Mouse (Mus musculus): ENCODE measurements around the gene Setd5. TPM values are rescaled to one million over a fixed set of nuclear protein-coding genes. Genes with fewer than 3 reads are reported as not detected.

Setd5 gene
- total and polyA plus RNA-seq, 2 experiments from 2014 or later = 50.0 to 94.4 TPM

GRCm38 (mm10) chr6:113168316-113168975, 91.3 kb downstream of the Setd5 start:
- no peak overlapping the region for H3K4me2 ChIP-seq (ENCODE audit: low read depth, low read length)
- H3K4me3 ChIP-seq (ENCODE audit: low read length) = no peak overlapping the region
- no peaks in the 10 kb centered on the region for H3K27me3 ChIP-seq (ENCODE audit: insufficient read depth, low read length)
- no peak overlapping the region for H3K9ac ChIP-seq (replicated peaks; ENCODE audit: low read length)
- no peak for TF ChIP-seq CTCF (IDR thresholded peaks at IDR 0.05; ENCODE audit: low read depth)
- H3K9me3 ChIP-seq (ENCODE audit: low read length) = no peaks in the 10 kb centered on the region
- H3K27ac ChIP-seq = no peak overlapping the region
- no peaks in the 10 kb centered on the region for H3K4me1 ChIP-seq (ENCODE audit: insufficient read depth, low read length)
- ATAC-seq = no peak
- peaks cover 9% of the 10 kb centered on the region; the same call in 1 of the 2 replicates for H3K36me3 ChIP-seq (ENCODE audit: insufficient read depth, low read length)
- WGBS = 83% methylated on average over 7 of the region's 7 CpGs
- DNase-seq (ENCODE audit: low spot score) = no peak

GRCm38 (mm10) chr6:113169852-113170251, 92.7 kb downstream of the Setd5 start:
- DNase-seq (ENCODE audit: low spot score) = no peak
- WGBS = 62% methylated on average over 3 of the region's 3 CpGs
- no peaks in the 10 kb centered on the region for H3K4me1 ChIP-seq (ENCODE audit: insufficient read depth, low read length)
- no peak overlapping the region for H3K27ac ChIP-seq
- no peaks in the 10 kb centered on the region for H3K9me3 ChIP-seq (ENCODE audit: low read length)
- TF ChIP-seq CTCF (IDR thresholded peaks at IDR 0.05; ENCODE audit: low read depth) = no peak
- H3K36me3 ChIP-seq (ENCODE audit: insufficient read depth, low read length) = peaks cover 9% of the 10 kb centered on the region; the same call in 1 of the 2 replicates
- H3K27me3 ChIP-seq (ENCODE audit: insufficient read depth, low read length) = no peaks in the 10 kb centered on the region
- H3K9ac ChIP-seq (replicated peaks; ENCODE audit: low read length) = no peak overlapping the region
- H3K4me3 ChIP-seq (ENCODE audit: low read length) = no peak overlapping the region
- ATAC-seq = no peak
- H3K4me2 ChIP-seq (ENCODE audit: low read depth, low read length) = no peak overlapping the region

- Histone ChIP-seq H3K27me3 (ENCODE audit: insufficient read depth, low read length) (no peaks in the 10 kb centered on the region), H3K4me2 (ENCODE audit: low read depth, low read length) (no peak overlapping the region), H3K4me1 (ENCODE audit: insufficient read depth, low read length) (no peaks in the 10 kb centered on the region), H3K36me3 (ENCODE audit: insufficient read depth, low read length) (peaks cover 9% of the 10 kb centered on the region; the same call in 1 of the 2 replicates), H3K9ac (replicated peaks; ENCODE audit: low read length) (no peak overlapping the region), H3K9me3 (ENCODE audit: low read length) (no peaks in the 10 kb centered on the region), H3K4me3 (ENCODE audit: low read length) (no peak overlapping the region), H3K27ac (no peak overlapping the region)
- TF ChIP-seq CTCF (IDR thresholded peaks at IDR 0.05; ENCODE audit: low read depth) = no peak
- ATAC-seq = no peak
- no peak for DNase-seq (ENCODE audit: low spot score)
- WGBS = 93% methylated on average over 8 of the region's 8 CpGs
Observed at GRCm38 (mm10) chr6:113170651-113171050, 93.5 kb downstream of the Setd5 start.

- H3K4me1 ChIP-seq (ENCODE audit: insufficient read depth, low read length) = no peaks in the 10 kb centered on the region
- no peak for DNase-seq (ENCODE audit: low spot score)
- no peak overlapping the region for H3K27ac ChIP-seq
- H3K36me3 ChIP-seq (ENCODE audit: insufficient read depth, low read length) = peaks cover 9% of the 10 kb centered on the region; the same call in 1 of the 2 replicates
- no peak for ATAC-seq
- no peak overlapping the region for H3K4me2 ChIP-seq (ENCODE audit: low read depth, low read length)
- H3K9me3 ChIP-seq (ENCODE audit: low read length) = no peaks in the 10 kb centered on the region
- H3K27me3 ChIP-seq (ENCODE audit: insufficient read depth, low read length) = no peaks in the 10 kb centered on the region
- no peak overlapping the region for H3K9ac ChIP-seq (replicated peaks; ENCODE audit: low read length)
- TF ChIP-seq CTCF (IDR thresholded peaks at IDR 0.05; ENCODE audit: low read depth) = no peak
- no peak overlapping the region for H3K4me3 ChIP-seq (ENCODE audit: low read length)
Observed at GRCm38 (mm10) chr6:113172011-113172410, 94.8 kb downstream of the Setd5 start.

- Histone ChIP-seq H3K27ac (no peak overlapping the region), H3K4me2 (ENCODE audit: low read depth, low read length) (no peak overlapping the region), H3K4me1 (ENCODE audit: insufficient read depth, low read length) (no peaks in the 10 kb centered on the region), H3K9me3 (ENCODE audit: low read length) (no peaks in the 10 kb centered on the region), H3K9ac (replicated peaks; ENCODE audit: low read length) (no peak overlapping the region), H3K27me3 (ENCODE audit: insufficient read depth, low read length) (no peaks in the 10 kb centered on the region), H3K4me3 (ENCODE audit: low read length) (no peak overlapping the region), H3K36me3 (ENCODE audit: insufficient read depth, low read length) (peaks cover 9% of the 10 kb centered on the region; the same call in 1 of the 2 replicates)
- DNase-seq (ENCODE audit: low spot score) (peak; percentile 66), ATAC-seq (no peak)
- TF ChIP-seq CTCF (IDR thresholded peaks at IDR 0.05; ENCODE audit: low read depth) = peak; percentile 81
- WGBS = 91% methylated on average over 1 of the region's 1 CpGs
Observed at GRCm38 (mm10) chr6:113172568-113172967, 95.4 kb downstream of the Setd5 start.

- no peak for TF ChIP-seq CTCF (IDR thresholded peaks at IDR 0.05; ENCODE audit: low read depth)
- no peak for DNase-seq (ENCODE audit: low spot score)
- Histone ChIP-seq H3K27me3 (ENCODE audit: insufficient read depth, low read length) (no peaks in the 10 kb centered on the region), H3K4me2 (ENCODE audit: low read depth, low read length) (no peak overlapping the region), H3K36me3 (ENCODE audit: insufficient read depth, low read length) (peaks cover 9% of the 10 kb centered on the region; the same call in 1 of the 2 replicates), H3K4me3 (ENCODE audit: low read length) (no peak overlapping the region), H3K9ac (replicated peaks; ENCODE audit: low read length) (no peak overlapping the region), H3K4me1 (ENCODE audit: insufficient read depth, low read length) (peaks cover 11% of the 10 kb centered on the region), H3K9me3 (ENCODE audit: low read length) (no peaks in the 10 kb centered on the region), H3K27ac (no peak overlapping the region)
- 97% methylated on average over 3 of the region's 3 CpGs for WGBS
- no peak for ATAC-seq
Observed at GRCm38 (mm10) chr6:113175469-113175868, 98.3 kb downstream of the Setd5 start.

- no peak for ATAC-seq
- no peak for TF ChIP-seq CTCF (IDR thresholded peaks at IDR 0.05; ENCODE audit: low read depth)
- no peak overlapping the region for H3K4me3 ChIP-seq (ENCODE audit: low read length)
Observed at GRCm38 (mm10) chr6:113176613-113177012, 99.4 kb downstream of the Setd5 start.

More at GRCm38 (mm10) chr6:113176613-113177012, 99.4 kb downstream of the Setd5 start:
- Histone ChIP-seq H3K4me1 (ENCODE audit: insufficient read depth, low read length) (peaks cover 11% of the 10 kb centered on the region), H3K4me2 (ENCODE audit: low read depth, low read length) (no peak overlapping the region), H3K27me3 (ENCODE audit: insufficient read depth, low read length) (no peaks in the 10 kb centered on the region), H3K9ac (replicated peaks; ENCODE audit: low read length) (no peak overlapping the region), H3K27ac (no peak overlapping the region), H3K36me3 (ENCODE audit: insufficient read depth, low read length) (peaks cover 1% of the 10 kb centered on the region; the same call in 1 of the 2 replicates), H3K9me3 (ENCODE audit: low read length) (no peaks in the 10 kb centered on the region)
- no peak for DNase-seq (ENCODE audit: low spot score)
- WGBS = 84% methylated on average over 8 of the region's 8 CpGs
